Mouse (Mus musculus) kidney, adult 2 months (tissue): Measurements from ENCODE around the gene Atp5d.

Experiments
- CTCF ChIP-seq: fragments of 200-500 bp; conservative IDR thresholded peaks from 2 replicates; pipeline ENCODE4 v1.5.1; 2011; ENCODE audit warnings: low read depth, mild to moderate bottlenecking, control low read depth, low read length, moderate library complexity, mixed read lengths; ENCODE audit not compliant: insufficient read depth, insufficient read length
- POLR2A ChIP-seq: fragments of 200-500 bp; IDR thresholded peaks from one replicate; pipeline ENCODE4 v1.6.1; 2011; ENCODE audit warnings: low read depth, low read length, control low read depth

DNA sequence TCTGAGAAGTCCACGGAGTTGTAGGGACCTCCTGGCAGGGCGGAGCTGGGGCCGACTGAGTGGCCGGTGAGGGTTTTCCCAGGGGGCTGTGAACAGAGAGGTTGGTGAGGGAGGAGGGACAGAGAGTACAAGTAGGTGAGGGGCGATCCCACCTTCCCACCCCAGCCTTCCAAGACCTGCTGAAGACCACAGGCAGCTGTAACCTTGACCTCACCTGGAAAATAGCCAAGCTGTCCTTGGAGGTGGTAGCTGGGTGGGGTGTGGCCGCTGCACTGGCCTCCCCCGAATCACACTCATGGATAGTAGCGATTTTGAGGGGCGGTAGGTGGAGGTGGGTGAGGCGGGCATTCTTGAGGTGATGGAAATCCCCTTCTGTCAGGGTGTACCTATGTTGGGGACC lies 3.3 kb upstream of the Atp5d start:
- TF ChIP-seq POLR2A (no peak), CTCF (no peak)
